Mouse (Mus musculus) MEL (cell line): ENCODE measurements around the gene Ly6g6d. TPM values are rescaled to one million over a fixed set of nuclear protein-coding genes. Genes with fewer than 3 reads are reported as not detected.

Experiments
- DNase-seq: peaks from one replicate; pipeline ENCODE4 v3.0.0; 2011; ENCODE audit warnings: low read depth, low spot score
- H3K27ac ChIP-seq: 2 replicates; pipeline ENCODE4 v1.5.1; 2012; ENCODE audit warnings: low read depth, mild to moderate bottlenecking, control low read depth, low read length, moderate library complexity; ENCODE audit not compliant: control insufficient read depth
- H3K27me3 ChIP-seq, 2 experiments: fragments of 150-350 bp in 1 of 2; sonication (generic) in 1 of 2; 2 replicates each; pipeline ENCODE4 v1.6.1; 2012; ENCODE audit warnings: low read length in 2 of 2, mild to moderate bottlenecking in 2 of 2, improper control_type of control experiment in 1 of 2, moderate library complexity in 1 of 2; ENCODE audit not compliant: insufficient read depth in 2 of 2, control insufficient read depth in 1 of 2
- H3K36me3 ChIP-seq, 2 experiments: 2 replicates each; pipeline ENCODE4 v1.6.1; 2012 to 2014; ENCODE audit warnings: low read length in 2 of 2, improper control_type of control experiment in 1 of 2, inconsistent platforms in 1 of 2, mild to moderate bottlenecking in 1 of 2; ENCODE audit not compliant: insufficient read depth in 2 of 2, control insufficient read depth in 1 of 2
- H3K4me1 ChIP-seq, 2 experiments: fragments of 150-350 bp in 1 of 2; sonication (generic) in 1 of 2; 2 replicates each; pipeline ENCODE4 v1.6.1; 2012; ENCODE audit warnings: low read length in 2 of 2, improper control_type of control experiment in 1 of 2, mild to moderate bottlenecking in 1 of 2; ENCODE audit not compliant: insufficient read depth in 2 of 2, control insufficient read depth in 1 of 2
- H3K4me3 ChIP-seq, 2 experiments: fragments of 150-350 bp in 1 of 2; sonication (generic) in 1 of 2; 2 replicates each; pipeline ENCODE4 v1.5.1; 2012; ENCODE audit warnings: low read depth in 2 of 2, low read length in 2 of 2, mild to moderate bottlenecking in 2 of 2, moderate library complexity in 2 of 2, control low read depth in 1 of 2, improper control_type of control experiment in 1 of 2; ENCODE audit not compliant: control insufficient read depth in 1 of 2, insufficient read depth in 1 of 2
- H3K79me2 ChIP-seq: 2 replicates; pipeline ENCODE4 v1.6.1; 2012; ENCODE audit warnings: mild to moderate bottlenecking, low read length, moderate library complexity; ENCODE audit not compliant: control insufficient read depth, poor library complexity, insufficient read depth
- H3K9ac ChIP-seq: 2 replicates; pipeline ENCODE4 v1.6.1; 2012; ENCODE audit warnings: low read depth, mild to moderate bottlenecking, control low read depth, low read length, moderate library complexity; ENCODE audit not compliant: control insufficient read depth, poor library complexity, severe bottlenecking
- H3K9me3 ChIP-seq: fragments of 150-350 bp; sonication (generic); replicated peaks from 2 replicates; pipeline ENCODE4 v1.6.1; 2012; ENCODE audit warnings: mild to moderate bottlenecking, low read length, improper control_type of control experiment, moderate library complexity; ENCODE audit not compliant: insufficient read depth
- CHD1 ChIP-seq: IDR thresholded peaks from 2 replicates; pipeline ENCODE4 v1.6.1; 2012; ENCODE audit warnings: low read depth, mild to moderate bottlenecking, inconsistent platforms, low read length, improper control_type of control experiment
- CHD2 ChIP-seq: IDR thresholded peaks from 2 replicates; pipeline ENCODE4 v1.6.1; 2011; ENCODE audit warnings: low read length, improper control_type of control experiment
- E2F4 ChIP-seq: IDR thresholded peaks from 2 replicates; pipeline ENCODE4 v1.6.1; 2011; ENCODE audit warnings: low read depth, low read length, improper control_type of control experiment, borderline replicate concordance
- EP300 ChIP-seq, 2 experiments: IDR thresholded peaks; 2 replicates each; pipeline ENCODE4 v1.6.1; 2011; ENCODE audit warnings: improper control_type of control experiment in 2 of 2, low read length in 2 of 2, low read depth in 1 of 2, mild to moderate bottlenecking in 1 of 2
- GATA1 ChIP-seq: IDR thresholded peaks from 2 replicates; pipeline ENCODE4 v1.6.1; 2011; ENCODE audit warnings: low read depth, low read length, improper control_type of control experiment
- HCFC1 ChIP-seq: IDR thresholded peaks from 2 replicates; pipeline ENCODE4 v1.6.1; 2012; ENCODE audit warnings: low read depth, mild to moderate bottlenecking, inconsistent platforms, low read length, improper control_type of control experiment, moderate library complexity
- JUND ChIP-seq: IDR thresholded peaks from 2 replicates; pipeline ENCODE4 v1.6.1; 2011; ENCODE audit warnings: low read depth, mild to moderate bottlenecking, improper control_type of control experiment, low read length
- MEF2A ChIP-seq: IDR thresholded peaks from 2 replicates; pipeline ENCODE4 v1.6.1; 2014; ENCODE audit warnings: low read depth, mild to moderate bottlenecking, inconsistent platforms, low read length, improper control_type of control experiment; ENCODE audit not compliant: poor library complexity, insufficient replicate concordance, severe bottlenecking; ENCODE audit errors: extremely low read depth
- MYB ChIP-seq: IDR thresholded peaks from 2 replicates; pipeline ENCODE4 v1.6.1; 2011; ENCODE audit warnings: mild to moderate bottlenecking, low read depth, low read length, improper control_type of control experiment
- MYC ChIP-seq: IDR thresholded peaks from 2 replicates; pipeline ENCODE4 v1.6.1; 2011; ENCODE audit warnings: low read depth, mild to moderate bottlenecking, low read length, improper control_type of control experiment, moderate library complexity
- NELFE ChIP-seq: IDR thresholded peaks from 2 replicates; pipeline ENCODE4 v1.6.1; 2011; ENCODE audit warnings: low read depth, low read length, improper control_type of control experiment
- POLR2A ChIP-seq, 2 experiments: IDR thresholded peaks; 2 replicates each; pipeline ENCODE4 v1.6.1; 2011 to 2012; ENCODE audit warnings: low read length in 2 of 2, mild to moderate bottlenecking in 2 of 2, control low read depth in 1 of 2, improper control_type of control experiment in 1 of 2, low read depth in 1 of 2, moderate library complexity in 1 of 2; ENCODE audit not compliant: control insufficient read depth in 1 of 2, insufficient read depth in 1 of 2, poor library complexity in 1 of 2
- POLR2AphosphoS2 ChIP-seq: IDR thresholded peaks from 2 replicates; pipeline ENCODE4 v1.6.1; 2011; ENCODE audit warnings: low read length, improper control_type of control experiment
- RCOR1 ChIP-seq: IDR thresholded peaks from 2 replicates; pipeline ENCODE4 v1.6.1; 2012; ENCODE audit warnings: low read depth, mild to moderate bottlenecking, inconsistent platforms, low read length, improper control_type of control experiment
- TBP ChIP-seq: IDR thresholded peaks from 2 replicates; pipeline ENCODE4 v1.8.0; 2011; ENCODE audit warnings: low read depth, low read length, improper control_type of control experiment
- TCF12 ChIP-seq: IDR thresholded peaks from 2 replicates; pipeline ENCODE4 v1.6.1; 2014; ENCODE audit warnings: low read depth, mild to moderate bottlenecking, inconsistent platforms, low read length, improper control_type of control experiment, moderate library complexity
- USF1 ChIP-seq: IDR thresholded peaks from 2 replicates; pipeline ENCODE4 v1.6.1; 2014; ENCODE audit warnings: low read depth, mild to moderate bottlenecking, inconsistent platforms, low read length, improper control_type of control experiment, moderate library complexity
- USF2 ChIP-seq, 2 experiments: IDR thresholded peaks; 2 replicates each; pipeline ENCODE4 v1.6.1; 2011 to 2012; ENCODE audit warnings: improper control_type of control experiment in 2 of 2, low read length in 2 of 2, borderline replicate concordance in 1 of 2, inconsistent platforms in 1 of 2, low read depth in 1 of 2, mild to moderate bottlenecking in 1 of 2; ENCODE audit not compliant: insufficient read depth in 1 of 2
- ZC3H11A ChIP-seq: IDR thresholded peaks from 2 replicates; pipeline ENCODE4 v1.6.1; 2012; ENCODE audit warnings: low read depth, mild to moderate bottlenecking, inconsistent platforms, low read length, improper control_type of control experiment
- ZMIZ1 ChIP-seq: IDR thresholded peaks from 2 replicates; pipeline ENCODE4 v1.6.1; 2012; ENCODE audit warnings: low read depth, mild to moderate bottlenecking, inconsistent platforms, low read length, improper control_type of control experiment, moderate library complexity
- ZNF384 ChIP-seq: IDR thresholded peaks from 2 replicates; pipeline ENCODE4 v1.6.1; 2012; ENCODE audit warnings: low read depth, mild to moderate bottlenecking, inconsistent platforms, low read length, improper control_type of control experiment
- polyA plus RNA-seq, 2 experiments: library from polyadenylated mRNA; stranded (reverse) in 1 of 2; unstranded in 1 of 2; fragments of >175 nt in 1 of 2; fragments of >200 nt in 1 of 2; gene quantifications; 2 replicates each; pipeline versions ENCODE4 v1.2.1 to v1.2.4; 2012; ENCODE audit warnings: low replicate concordance in 2 of 2, low read depth in 1 of 2; ENCODE audit not compliant: insufficient read length in 2 of 2, insufficient read depth in 1 of 2, missing spikeins in 1 of 2
- total RNA-seq: library from RNA; depleted of rRNA; stranded (reverse); fragments of 300-350 nt; gene quantifications from 2 replicates; pipeline ENCODE4 v1.2.3, GENCODE M21; 2012

Ly6g6d gene
- total and polyA plus RNA-seq, 3 experiments, result 4.4 to 5.5 TPM; not detected in 1

GRCm38 (mm10) chr17:35055691-35056495, 22.0 kb downstream of the Ly6g6d start:
- Histone ChIP-seq H3K9me3 (no peaks in the 10 kb centered on the region), H3K4me1 (peaks cover 0 to 12% of the 10 kb centered on the region in 2 experiments; a peak in 3 of 4 replicates), H3K27ac (no peak overlapping the region; the same call in 1 of the 2 replicates), H3K9ac (no peak overlapping the region), H3K27me3 (no peaks in the 10 kb centered on the region), H3K79me2 (peaks cover 29% of the 10 kb centered on the region), H3K4me3 (no peak overlapping the region), H3K36me3 (peaks cover 16 to 20% of the 10 kb centered on the region in 2 experiments)
- DNase-seq, result no peak
- TF ChIP-seq TCF12, result no peak
- TF ChIP-seq USF1, result no peak
- TF ChIP-seq RCOR1, result no peak
- no peak for TF ChIP-seq MEF2A
- no peak for TF ChIP-seq NELFE
- TF ChIP-seq CHD2, result no peak
- TF ChIP-seq GATA1, result no peak
- TF ChIP-seq CHD1, result no peak
- TF ChIP-seq ZC3H11A, result no peak
- TF ChIP-seq POLR2A (IDR thresholded peaks at IDR 0.05; ENCODE audit: control insufficient read depth in 1 of 2, insufficient read depth in 1 of 2, low read depth in 1 of 2, low read length in 2 of 2, poor library complexity in 1 of 2), result no peak
- no peak for TF ChIP-seq JUND
- TF ChIP-seq TBP, result no peak
- TF ChIP-seq ZNF384, result no peak
- TF ChIP-seq POLR2AphosphoS2, result no peak
- no peak for TF ChIP-seq EP300 (IDR thresholded peaks at IDR 0.05; ENCODE audit: low read depth in 1 of 2, low read length in 2 of 2)
- no peak for TF ChIP-seq ZMIZ1

DNA sequence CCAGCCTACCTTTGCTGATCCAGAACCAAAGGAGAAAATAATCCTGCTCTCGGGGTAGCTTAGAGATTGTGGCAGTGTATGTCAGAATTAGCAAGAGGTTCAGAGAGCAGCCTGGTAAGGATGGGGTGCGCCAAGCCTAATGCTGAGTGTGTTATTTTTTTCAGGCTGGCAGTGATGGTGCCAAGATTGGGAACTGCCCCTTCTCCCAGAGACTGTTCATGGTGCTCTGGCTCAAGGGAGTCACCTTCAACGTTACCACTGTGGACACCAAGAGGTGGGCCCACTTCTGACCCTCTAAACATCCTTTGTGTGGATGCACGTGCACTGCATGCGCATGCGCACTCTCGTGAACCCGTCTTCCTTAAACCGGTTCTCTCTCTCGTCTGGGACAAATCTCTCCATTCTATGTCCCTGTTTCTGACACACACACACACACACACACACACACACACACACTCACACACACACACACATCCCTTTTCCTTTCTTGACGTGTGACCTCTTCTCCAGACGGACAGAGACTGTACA, 25.5 kb downstream of the Ly6g6d start:
- peaks cover 9 to 23% of the 10 kb centered on the region in 2 experiments for H3K36me3 ChIP-seq
- peaks cover 0 to 23% of the 10 kb centered on the region in 2 experiments; a peak in 3 of 4 replicates for H3K4me1 ChIP-seq

More for the DNA sequence above, 25.5 kb downstream of the Ly6g6d start:
- TF ChIP-seq MEF2A (no peak), USF2 (IDR thresholded peaks at IDR 0.05; ENCODE audit: borderline replicate concordance in 1 of 2, insufficient read depth in 1 of 2, low read depth in 1 of 2, low read length in 2 of 2) (no peak), E2F4 (no peak), MYC (no peak), USF1 (no peak), MYB (no peak), HCFC1 (no peak), ZC3H11A (no peak)
- Histone ChIP-seq H3K27ac (peak overlapping the region; percentile 78), H3K9me3 (no peaks in the 10 kb centered on the region), H3K9ac (peak overlapping the region; percentile 51), H3K4me3 (peak overlapping the region; percentile 18 to 76), H3K79me2 (peaks cover 42% of the 10 kb centered on the region), H3K27me3 (no peaks in the 10 kb centered on the region)
- no peak for DNase-seq
